Mouse (Mus musculus) midbrain, embryonic 11.5 days (tissue): ENCODE results near the gene Pan3. TPM values are rescaled to one million over a fixed set of nuclear protein-coding genes. Genes with fewer than 3 reads are reported as not detected.
A peak's percentile ranks its signal among the peaks of the same experiment; 100 is the strongest.
"Not testable (repeated sequence)": the region's sequence is repeated elsewhere in the genome, so short reads cannot be mapped to it uniquely, and the experiment has no call there.

Source experiments
- ATAC-seq: fragments of 200-750 bp; cut with Nextera tagmentation; 2 replicates; pipeline ENCODE4 v1.8.0; 2017; ENCODE audit warnings: moderate TSS enrichment, moderate library complexity; ENCODE audit not compliant: low FRiP score
- DNase-seq: peaks from one replicate; pipeline ENCODE4 v3.0.0; 2015; ENCODE audit warnings: low spot score; ENCODE audit errors: missing footprints
- H3K27ac ChIP-seq: fragments of 300-500 bp; sonication (generic); 2 replicates; pipeline ENCODE4 v1.5.1; 2014; ENCODE audit warnings: low read depth, low read length
- H3K27me3 ChIP-seq: fragments of 300-500 bp; sonication (generic); 2 replicates; pipeline ENCODE4 v1.6.1; 2014; ENCODE audit warnings: mild to moderate bottlenecking, low read length, moderate library complexity, mixed read lengths; ENCODE audit not compliant: control insufficient read depth, insufficient read depth
- H3K36me3 ChIP-seq: fragments of 300-500 bp; sonication (generic); 2 replicates; pipeline ENCODE4 v1.6.1; 2014; ENCODE audit warnings: mild to moderate bottlenecking, low read length, moderate library complexity, mixed read lengths; ENCODE audit not compliant: control insufficient read depth, insufficient read depth
- H3K4me1 ChIP-seq: fragments of 300-500 bp; sonication (generic); 2 replicates; pipeline ENCODE4 v1.6.1; 2014; ENCODE audit warnings: low read length; ENCODE audit not compliant: control insufficient read depth, insufficient read depth
- H3K4me2 ChIP-seq: fragments of 300-500 bp; sonication (generic); 2 replicates; pipeline ENCODE4 v1.6.1; 2014; ENCODE audit warnings: mild to moderate bottlenecking, moderate library complexity
- H3K4me3 ChIP-seq: fragments of 300-500 bp; sonication (generic); 2 replicates; pipeline ENCODE4 v1.5.1; 2014; ENCODE audit warnings: low read depth, low read length
- H3K9ac ChIP-seq: fragments of 300-500 bp; sonication (generic); 2 replicates; pipeline ENCODE4 v1.6.1; 2014; ENCODE audit warnings: low read length
- H3K9me3 ChIP-seq: fragments of 300-500 bp; sonication (generic); 2 replicates; pipeline ENCODE4 v1.6.1; 2016; ENCODE audit warnings: low read length; ENCODE audit not compliant: control insufficient read depth
- WGBS: fragments of 180-500 bp; shearing (Covaris S2); extraction: QIAGEN DNeasy Blood & Tissue Kit; methylation state at CpG from one replicate; pipeline ENCODE4 v1.1.7; 2014; 5-methylcytosine and 5-hydroxymethylcytosine counted together
- polyA plus RNA-seq: library from polyadenylated mRNA; unstranded; fragments of >200 nt; fragmentation: Nextera tagmentation; extraction: Ambion mirVana; gene quantifications from 2 replicates; pipeline ENCODE4 v1.2.1, GENCODE M21; 2014

Pan3 gene
- polyA plus RNA-seq, 1 experiment from 2014 or later: 49.4 TPM

DNA sequence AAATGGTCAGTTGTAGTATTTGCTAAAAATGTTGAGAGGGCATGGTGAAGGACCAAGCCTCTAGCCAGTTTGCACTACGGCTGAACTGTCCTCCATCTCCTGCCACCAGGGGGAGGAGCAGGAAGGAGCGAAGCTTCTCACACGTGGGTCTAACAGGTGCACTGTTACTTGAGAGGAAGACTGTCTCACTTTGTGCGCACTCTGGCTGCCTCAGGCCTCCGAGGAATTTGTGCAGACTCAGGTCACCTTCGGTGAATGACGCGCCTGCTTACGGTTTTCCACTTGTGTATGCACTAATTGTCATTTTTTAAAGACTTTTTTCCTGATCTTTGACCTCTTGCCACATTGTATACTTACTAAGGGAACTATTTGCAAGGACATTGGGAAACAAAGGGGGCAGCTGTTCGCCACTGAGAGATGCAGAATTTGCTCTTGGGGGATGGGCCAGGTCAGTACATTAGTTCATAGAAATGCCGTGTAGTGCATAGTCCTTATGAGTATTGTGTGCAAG lies 115.8 kb downstream of the Pan3 start:
- peak; percentile 75 for DNase-seq
- H3K27me3 ChIP-seq: no peaks in the 10 kb centered on the region
- WGBS: 79% methylated on average over 11 of the region's 11 CpGs
- no peak overlapping the region for H3K4me3 ChIP-seq
- H3K4me2 ChIP-seq: no peak overlapping the region
- 0 out of 2 replicates have a peak, but pooled peaks cover 2% of the 10 kb centered on the region for H3K36me3 ChIP-seq
- H3K9ac ChIP-seq: no peak overlapping the region
- H3K27ac ChIP-seq: no peak overlapping the region
- H3K4me1 ChIP-seq: no peaks in the 10 kb centered on the region
- no peak for ATAC-seq
- H3K9me3 ChIP-seq: no peaks in the 10 kb centered on the region

DNA sequence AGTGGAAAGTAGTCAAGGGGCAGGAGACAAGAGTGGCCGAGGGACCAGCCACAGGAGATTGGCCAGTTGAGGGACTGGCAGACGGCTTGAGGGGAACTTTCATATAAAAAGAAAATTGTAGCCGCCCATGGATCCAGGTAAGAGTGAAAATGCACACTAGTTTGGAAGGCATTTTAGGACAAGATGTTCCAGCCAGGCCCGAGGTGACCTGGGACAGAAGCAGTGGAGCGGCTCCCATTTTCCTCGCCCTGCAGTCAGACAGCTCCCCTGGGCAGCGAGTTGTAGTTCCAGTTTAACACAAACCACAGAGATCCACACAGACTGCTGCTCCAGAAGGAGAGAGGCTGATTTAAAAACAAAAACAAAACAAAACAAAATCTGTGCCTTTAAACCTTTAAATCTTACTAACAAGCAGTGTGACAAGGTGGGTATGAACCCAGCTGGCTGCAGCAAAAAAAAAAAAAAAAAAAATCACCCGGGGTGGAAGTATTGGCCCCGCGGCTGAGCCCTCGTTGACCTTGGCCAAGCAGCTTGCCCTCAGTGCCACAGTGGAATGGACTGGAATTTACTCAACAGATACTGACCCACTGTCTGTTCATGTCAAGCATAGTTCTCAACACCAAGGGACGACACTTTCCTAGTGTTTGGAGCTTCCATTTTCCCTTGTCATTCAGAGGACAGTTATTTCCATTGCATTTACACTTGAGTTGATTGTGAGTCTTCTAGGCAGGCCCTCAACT lies 119.2 kb downstream of the Pan3 start:
- DNase-seq (peak; percentile 51), ATAC-seq (no peak)
- no peak overlapping the region for H3K4me3 ChIP-seq
- H3K27ac ChIP-seq: no peak overlapping the region
- no peaks in the 10 kb centered on the region for H3K9me3 ChIP-seq
- 93% methylated on average over 12 of the region's 12 CpGs for WGBS
- H3K27me3 ChIP-seq: no peaks in the 10 kb centered on the region
- H3K4me2 ChIP-seq: no peak overlapping the region
- no peaks in the 10 kb centered on the region for H3K4me1 ChIP-seq
- no peak overlapping the region for H3K9ac ChIP-seq
- H3K36me3 ChIP-seq: 0 out of 2 replicates have a peak, but pooled peaks cover 2% of the 10 kb centered on the region

DNA sequence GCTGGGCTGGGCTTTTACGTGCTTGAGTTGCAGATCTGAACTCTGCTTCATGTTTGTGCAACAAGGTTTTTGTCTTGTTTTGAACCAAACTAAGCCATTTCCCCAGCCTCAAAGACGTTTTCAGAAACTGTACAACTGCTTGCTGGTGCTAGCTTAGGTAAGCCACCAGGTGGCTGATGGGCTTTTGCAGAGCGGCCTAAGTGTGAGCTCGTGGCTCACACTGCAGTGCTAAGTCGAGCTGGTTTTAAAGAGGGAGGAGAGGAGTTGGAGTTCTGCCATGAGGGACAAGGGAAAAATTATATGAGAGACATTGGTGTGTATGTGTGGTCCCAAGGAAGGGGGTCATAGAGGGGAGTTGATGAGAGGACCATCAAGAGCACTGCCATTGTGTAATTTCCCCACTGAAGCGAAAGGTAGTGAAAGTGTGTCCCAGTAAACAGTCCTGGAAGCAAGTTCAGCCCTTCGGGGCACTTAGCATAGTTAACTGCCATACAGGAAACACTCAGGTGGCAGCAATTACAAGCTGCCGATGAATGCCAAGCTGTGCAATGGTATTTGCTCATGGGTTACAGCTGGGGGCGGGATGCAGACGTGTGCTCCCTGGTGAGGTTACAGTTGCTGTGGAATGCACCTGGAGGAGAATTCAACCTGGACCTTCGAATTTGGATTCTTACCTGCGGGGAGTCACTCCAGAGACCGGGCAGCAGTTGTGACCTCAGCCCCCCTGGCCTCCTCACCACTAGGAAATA lies 122.1 kb downstream of the Pan3 start:
- DNase-seq: peak; percentile 65
- no peak for ATAC-seq
- WGBS: 86% methylated on average over 13 of the region's 13 CpGs

DNA sequence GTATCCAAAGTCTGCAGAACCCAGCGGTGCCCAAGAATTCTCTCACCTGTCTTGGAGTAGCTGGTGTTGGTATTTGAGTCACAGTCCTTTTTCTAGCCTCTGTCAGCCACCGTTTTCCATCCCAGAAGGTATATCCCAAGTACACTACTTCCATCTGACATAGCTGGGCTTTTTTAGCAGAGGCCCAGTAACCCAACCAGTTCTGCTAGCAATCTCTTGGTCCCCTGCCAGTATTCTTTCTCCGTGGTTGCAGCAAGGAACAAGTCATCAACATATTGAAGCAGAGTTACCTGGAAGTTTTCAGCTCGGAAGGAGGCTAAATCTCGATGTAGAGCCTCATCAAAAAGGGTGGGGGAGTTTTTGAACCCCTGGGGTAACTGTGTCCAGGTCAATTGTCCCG lies 127.7 kb downstream of the Pan3 start:
- DNase-seq: peak; percentile 62
- H3K27ac ChIP-seq, H3K9ac ChIP-seq, H3K27me3 ChIP-seq, H3K36me3 ChIP-seq, H3K4me2 ChIP-seq, ATAC-seq, H3K4me3 ChIP-seq, H3K9me3 ChIP-seq, H3K4me1 ChIP-seq: not testable (repeated sequence)
- 80% methylated on average over 5 of the region's 6 CpGs for WGBS

More for the DNA sequence above, 122.1 kb downstream of the Pan3 start:
- Histone ChIP-seq H3K4me1 (no peaks in the 10 kb centered on the region), H3K36me3 (0 out of 2 replicates have a peak, but pooled peaks cover 2% of the 10 kb centered on the region), H3K4me3 (no peak overlapping the region), H3K4me2 (no peak overlapping the region), H3K9ac (no peak overlapping the region), H3K27ac (no peak overlapping the region), H3K27me3 (no peaks in the 10 kb centered on the region), H3K9me3 (no peaks in the 10 kb centered on the region)

DNA sequence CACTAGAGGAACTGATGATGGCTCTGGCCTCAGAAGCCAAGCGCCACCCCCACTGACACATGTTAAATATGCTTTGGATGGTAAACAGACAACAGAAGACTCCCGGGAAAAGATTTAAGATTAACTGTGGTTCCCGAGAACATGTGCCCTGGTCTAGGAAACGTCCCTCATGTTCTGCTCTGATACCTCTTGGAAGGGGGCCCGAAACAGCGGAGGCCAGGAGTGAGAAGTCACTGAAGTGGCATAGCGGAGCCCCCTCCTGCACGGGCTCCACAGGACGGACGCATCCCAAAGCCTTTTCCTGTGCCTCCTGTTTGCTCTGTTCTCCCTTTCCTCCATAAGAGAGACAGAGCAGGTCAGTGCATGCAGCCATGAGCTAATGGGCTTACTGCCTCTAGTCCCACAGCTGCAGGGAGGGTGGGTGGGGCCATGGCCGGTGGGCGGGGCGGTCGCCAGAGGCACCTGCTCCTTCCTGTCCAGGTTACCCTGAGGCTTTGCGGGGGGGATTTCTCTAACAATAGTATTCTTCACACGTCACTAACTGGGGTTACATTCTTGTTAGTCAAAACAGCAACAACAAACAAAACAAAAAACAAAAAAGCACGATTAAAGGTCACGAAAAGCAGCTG lies 133.7 kb downstream of the Pan3 start:
- peak; percentile 55; the same call in 1 of the 2 replicates for ATAC-seq
- WGBS: 44% methylated on average over 18 of the region's 18 CpGs
- Histone ChIP-seq H3K27ac (no peak overlapping the region), H3K4me2 (no peak overlapping the region), H3K9ac (no peak overlapping the region), H3K4me1 (peaks cover 4% of the 10 kb centered on the region; the same call in 1 of the 2 replicates), H3K4me3 (no peak overlapping the region), H3K9me3 (no peaks in the 10 kb centered on the region), H3K27me3 (no peaks in the 10 kb centered on the region), H3K36me3 (no peaks in the 10 kb centered on the region)
- DNase-seq: peak; percentile 75

DNA sequence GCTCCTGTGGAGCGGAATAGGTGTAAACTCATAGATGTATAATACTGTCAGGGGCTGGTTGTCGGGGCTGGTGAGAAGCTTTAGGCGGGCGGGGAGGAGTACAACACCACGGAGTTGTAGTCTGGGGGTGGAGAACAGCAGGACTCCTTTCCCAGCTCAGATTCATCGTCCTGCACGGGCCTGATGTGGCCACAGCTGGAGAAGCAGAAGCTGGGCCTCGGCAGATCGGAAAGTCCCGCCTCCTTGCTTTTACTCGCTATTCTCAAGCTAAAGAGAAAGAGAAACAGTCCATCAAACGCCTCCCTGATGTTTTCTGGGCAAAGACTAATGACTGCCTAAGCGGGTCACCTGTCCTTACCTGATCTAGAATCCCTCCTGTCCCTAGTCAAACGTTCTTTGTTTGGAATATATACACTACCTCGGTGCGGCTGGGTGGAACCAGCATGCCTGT lies 134.2 kb downstream of the Pan3 start:
- peak; percentile 48; the same call in 1 of the 2 replicates for ATAC-seq
- peaks cover 4% of the 10 kb centered on the region; the same call in 1 of the 2 replicates for H3K4me1 ChIP-seq
- no peaks in the 10 kb centered on the region for H3K27me3 ChIP-seq
- no peak overlapping the region for H3K4me3 ChIP-seq
- DNase-seq: peak; percentile 75
- no peaks in the 10 kb centered on the region for H3K9me3 ChIP-seq
- no peaks in the 10 kb centered on the region for H3K36me3 ChIP-seq
- H3K4me2 ChIP-seq: no peak overlapping the region
- H3K9ac ChIP-seq: no peak overlapping the region
- no peak overlapping the region for H3K27ac ChIP-seq
- 23% methylated on average over 16 of the region's 16 CpGs for WGBS

DNA sequence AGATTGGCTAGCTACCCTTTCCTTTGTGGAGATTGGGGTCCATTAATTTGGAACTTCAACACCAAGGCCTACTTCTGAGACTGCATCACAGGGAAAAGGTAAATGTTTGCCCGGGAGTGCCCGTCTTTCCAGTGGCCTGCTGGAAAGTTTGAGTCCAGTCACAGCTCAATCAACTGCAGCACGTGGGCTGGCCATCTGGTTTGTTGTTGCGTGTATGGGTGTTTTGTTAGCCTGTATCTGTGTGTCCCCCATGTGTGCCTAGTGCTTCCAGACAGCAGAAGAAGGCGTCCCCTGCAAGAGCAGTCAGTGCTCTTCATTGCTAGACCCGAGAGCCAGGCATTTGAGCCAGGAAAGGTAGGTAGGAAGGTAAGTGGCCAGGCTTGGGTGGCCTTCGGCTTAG lies 135.5 kb downstream of the Pan3 start:
- Histone ChIP-seq H3K4me2 (no peak overlapping the region), H3K27me3 (no peaks in the 10 kb centered on the region), H3K27ac (no peak overlapping the region), H3K4me1 (peaks cover 4% of the 10 kb centered on the region; the same call in 1 of the 2 replicates), H3K9me3 (no peaks in the 10 kb centered on the region), H3K36me3 (no peaks in the 10 kb centered on the region), H3K9ac (no peak overlapping the region), H3K4me3 (no peak overlapping the region)
- DNase-seq: no peak
- no peak for ATAC-seq
- 91% methylated on average over 7 of the region's 7 CpGs for WGBS

DNA sequence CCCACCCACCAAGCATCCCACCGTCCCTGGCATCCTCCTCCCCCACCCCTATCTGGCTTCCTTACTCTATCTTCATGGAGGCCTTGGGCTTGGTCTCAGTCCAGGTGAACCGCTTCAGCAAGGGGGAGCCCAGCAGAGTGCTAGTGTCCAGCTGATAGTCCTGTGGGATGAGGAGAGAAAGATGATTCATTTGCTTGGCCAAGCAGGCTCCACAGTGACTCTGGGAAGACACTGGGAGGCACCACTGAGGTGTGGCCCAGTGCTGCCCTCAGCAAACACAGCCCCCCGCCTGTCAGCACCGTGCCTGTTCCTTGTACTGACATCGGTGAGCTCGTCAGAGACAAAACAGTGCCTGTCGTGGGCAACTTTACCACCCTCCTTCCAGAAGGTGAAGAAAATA lies 136.4 kb downstream of the Pan3 start:
- no peaks in the 10 kb centered on the region for H3K9me3 ChIP-seq
- H3K27me3 ChIP-seq: no peaks in the 10 kb centered on the region
- peaks cover 4% of the 10 kb centered on the region; the same call in 1 of the 2 replicates for H3K4me1 ChIP-seq
- H3K27ac ChIP-seq: no peak overlapping the region
- no peak overlapping the region for H3K4me3 ChIP-seq
- 73% methylated on average over 7 of the region's 7 CpGs for WGBS
- H3K36me3 ChIP-seq: no peaks in the 10 kb centered on the region
- no peak overlapping the region for H3K9ac ChIP-seq
- ATAC-seq: no peak
- no peak for DNase-seq
- H3K4me2 ChIP-seq: no peak overlapping the region
